Mouse (Mus musculus): ENCODE data around the gene Usp8.

DNA sequence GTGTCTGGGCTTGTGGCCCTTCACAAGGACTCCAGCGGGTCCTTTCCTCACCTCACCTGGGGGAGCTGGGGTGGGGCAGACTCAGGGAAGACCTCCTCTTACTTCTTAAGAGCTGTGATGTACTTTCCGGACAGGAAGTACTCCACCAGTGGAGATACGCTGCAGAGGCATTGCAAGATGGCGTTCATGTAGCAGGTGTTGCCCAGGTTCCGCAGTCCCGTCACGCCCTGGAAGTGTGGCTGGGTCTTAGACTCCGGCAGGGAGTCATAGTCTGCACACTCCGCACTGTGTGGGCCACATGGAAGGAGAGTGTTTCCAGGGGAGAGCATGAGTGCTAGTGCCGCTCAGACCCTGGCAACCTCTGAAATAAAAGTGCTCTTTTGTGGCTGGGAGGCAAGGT, 73.2 kb downstream of the Usp8 start:
- TF ChIP-seq POLR2A (IDR thresholded peaks at IDR 0.05; ENCODE audit: low read depth, low read length) (no peak), NRF1 (IDR thresholded peaks at IDR 0.05; ENCODE audit: low read depth, low read length) (no peak), CHD2 (IDR thresholded peaks at IDR 0.05; ENCODE audit: low read length) (no peak), CTCF (conservative IDR thresholded peaks at IDR 0.05 in 1 of 2, IDR thresholded peaks at IDR 0.05 in 1 of 2; ENCODE audit: low read depth in 2 of 2, low read length in 2 of 2) (no peak), TBP (conservative IDR thresholded peaks at IDR 0.05; ENCODE audit: low read depth, low read length) (no peak), RAD21 (IDR thresholded peaks at IDR 0.05; ENCODE audit: low read depth, low read length) (no peak), EP300 (IDR thresholded peaks at IDR 0.05; ENCODE audit: low read length) (no peak), NELFE (IDR thresholded peaks at IDR 0.05; ENCODE audit: low read depth, low read length) (no peak), MEF2A (IDR thresholded peaks at IDR 0.05; ENCODE audit: borderline replicate concordance, low read depth, low read length) (no peak)

Measured in CH12.LX (cell line).